Mouse (Mus musculus): ENCODE data around the gene Sod2. TPM values are rescaled to one million over a fixed set of nuclear protein-coding genes. Genes with fewer than 3 reads are reported as not detected.
A peak's percentile ranks its signal among the peaks of the same experiment; 100 is the strongest.
"Not testable (repeated sequence)": the region's sequence is repeated elsewhere in the genome, so short reads cannot be mapped to it uniquely, and the experiment has no call there.

Sod2 gene
- polyA plus RNA-seq, 1 experiment, result 107 TPM

- H3K27me3 ChIP-seq (ENCODE audit: control insufficient read depth, insufficient read depth, insufficient read length), result no peaks in the 10 kb centered on the region
- peaks cover 41% of the 10 kb centered on the region for H3K79me3 ChIP-seq (ENCODE audit: low read depth)
- H3K36me3 ChIP-seq (ENCODE audit: control insufficient read depth, insufficient read depth), result peaks cover 15% of the 10 kb centered on the region
- peak; percentile 43 for TF ChIP-seq MYOD1 (IDR thresholded peaks at IDR 0.05; ENCODE audit: control insufficient read depth, insufficient read length, low read depth)
- peak; percentile 91 for TF ChIP-seq MAX (IDR thresholded peaks at IDR 0.05)
- no peak for TF ChIP-seq CEBPB (IDR thresholded peaks at IDR 0.05; ENCODE audit: low read depth)
- H3ac ChIP-seq (ENCODE audit: control insufficient read depth, insufficient read length, low read depth), result peak overlapping the region; percentile 85
- peak overlapping the region; percentile 89 for H3K4me3 ChIP-seq (ENCODE audit: insufficient read depth, poor library complexity, severe bottlenecking)
- H3K79me2 ChIP-seq (ENCODE audit: control insufficient read depth, insufficient read depth), result peaks cover 44% of the 10 kb centered on the region
These were observed 14.1 kb upstream of the Sod2 start for GRCm38 (mm10) chr17:12992470-12992991.

GRCm38 (mm10) chr17:12994069-12994468, 12.6 kb upstream of the Sod2 start, which contains the start of gene Wtap:
TSS of gene Wtap (minus strand) at chr17:12994169.
- peaks cover 25% of the 10 kb centered on the region for H3K79me3 ChIP-seq (ENCODE audit: low read depth)
- H3K27me3 ChIP-seq (ENCODE audit: control insufficient read depth, insufficient read depth, insufficient read length), result no peaks in the 10 kb centered on the region
- H3K36me3 ChIP-seq (ENCODE audit: control insufficient read depth, insufficient read depth), result peaks cover 7% of the 10 kb centered on the region
- peak within 1 kb of the TSS; percentile 85 for H3ac ChIP-seq (ENCODE audit: control insufficient read depth, insufficient read length, low read depth)
- no peak for TF ChIP-seq CTCF (IDR thresholded peaks at IDR 0.05; ENCODE audit: control insufficient read depth, insufficient read depth, insufficient read length)
- no peak for TF ChIP-seq CEBPB (IDR thresholded peaks at IDR 0.05; ENCODE audit: low read depth)
- no peak for TF ChIP-seq USF1 (IDR thresholded peaks at IDR 0.05; ENCODE audit: low read depth)
- TF ChIP-seq MAX (IDR thresholded peaks at IDR 0.05), result no peak
- TF ChIP-seq MYOG (IDR thresholded peaks at IDR 0.05; ENCODE audit: control insufficient read depth, extremely low read depth, insufficient read length), result no peak
- no peak for TF ChIP-seq FOSL1 (IDR thresholded peaks at IDR 0.05; ENCODE audit: insufficient read depth, low read length, poor library complexity, severe bottlenecking)
- no peak for TF ChIP-seq MYOD1 (IDR thresholded peaks at IDR 0.05; ENCODE audit: control insufficient read depth, insufficient read length, low read depth)
- H3K79me2 ChIP-seq (ENCODE audit: control insufficient read depth, insufficient read depth), result peaks cover 29% of the 10 kb centered on the region
- peak within 1 kb of the TSS; percentile 89 for H3K4me3 ChIP-seq (ENCODE audit: insufficient read depth, poor library complexity, severe bottlenecking)

GRCm38 (mm10) chr17:12996345-12996744, 10.3 kb upstream of the Sod2 start:
- no peak overlapping the region for H3K4me3 ChIP-seq (ENCODE audit: insufficient read depth, poor library complexity, severe bottlenecking)
- H3K36me3 ChIP-seq (ENCODE audit: control insufficient read depth, insufficient read depth), result no peaks in the 10 kb centered on the region
- peaks cover 6% of the 10 kb centered on the region for H3K79me2 ChIP-seq (ENCODE audit: control insufficient read depth, insufficient read depth)
- no peak overlapping the region for H3ac ChIP-seq (ENCODE audit: control insufficient read depth, insufficient read length, low read depth)
- TF ChIP-seq MAX (IDR thresholded peaks at IDR 0.05) (no peak), MYOD1 (IDR thresholded peaks at IDR 0.05; ENCODE audit: control insufficient read depth, insufficient read length, low read depth) (no peak), CEBPB (IDR thresholded peaks at IDR 0.05; ENCODE audit: low read depth) (no peak), CTCF (IDR thresholded peaks at IDR 0.05; ENCODE audit: control insufficient read depth, insufficient read depth, insufficient read length) (no peak), MYOG (IDR thresholded peaks at IDR 0.05; ENCODE audit: control insufficient read depth, extremely low read depth, insufficient read length) (no peak), FOSL1 (IDR thresholded peaks at IDR 0.05; ENCODE audit: insufficient read depth, low read length, poor library complexity, severe bottlenecking) (no peak), USF1 (IDR thresholded peaks at IDR 0.05; ENCODE audit: low read depth) (no peak)
- H3K27me3 ChIP-seq (ENCODE audit: control insufficient read depth, insufficient read depth, insufficient read length), result no peaks in the 10 kb centered on the region
- H3K79me3 ChIP-seq (ENCODE audit: low read depth), result peaks cover 5% of the 10 kb centered on the region

- Histone ChIP-seq H3K79me3 (ENCODE audit: low read depth) (no peaks in the 10 kb centered on the region), H3K4me3 (ENCODE audit: insufficient read depth, poor library complexity, severe bottlenecking) (no peak overlapping the region), H3K36me3 (ENCODE audit: control insufficient read depth, insufficient read depth) (no peaks in the 10 kb centered on the region), H3ac (ENCODE audit: control insufficient read depth, insufficient read length, low read depth) (no peak overlapping the region), H3K79me2 (ENCODE audit: control insufficient read depth, insufficient read depth) (no peaks in the 10 kb centered on the region), H3K27me3 (ENCODE audit: control insufficient read depth, insufficient read depth, insufficient read length) (no peaks in the 10 kb centered on the region)
- TF ChIP-seq CTCF (IDR thresholded peaks at IDR 0.05; ENCODE audit: control insufficient read depth, insufficient read depth, insufficient read length) (no peak), USF1 (IDR thresholded peaks at IDR 0.05; ENCODE audit: low read depth) (no peak), MYOD1 (IDR thresholded peaks at IDR 0.05; ENCODE audit: control insufficient read depth, insufficient read length, low read depth) (no peak), MYOG (IDR thresholded peaks at IDR 0.05; ENCODE audit: control insufficient read depth, extremely low read depth, insufficient read length) (no peak)
These were observed 8.8 kb upstream of the Sod2 start for GRCm38 (mm10) chr17:12997890-12998289.

GRCm38 (mm10) chr17:12999069-12999468, 7.6 kb upstream of the Sod2 start:
- Histone ChIP-seq H3K4me3 (ENCODE audit: insufficient read depth, poor library complexity, severe bottlenecking) (no peak overlapping the region), H3K79me3 (ENCODE audit: low read depth) (no peaks in the 10 kb centered on the region), H3ac (ENCODE audit: control insufficient read depth, insufficient read length, low read depth) (no peak overlapping the region), H3K79me2 (ENCODE audit: control insufficient read depth, insufficient read depth) (no peaks in the 10 kb centered on the region), H3K36me3 (ENCODE audit: control insufficient read depth, insufficient read depth) (no peaks in the 10 kb centered on the region), H3K27me3 (ENCODE audit: control insufficient read depth, insufficient read depth, insufficient read length) (no peaks in the 10 kb centered on the region)
- no peak for TF ChIP-seq FOSL1 (IDR thresholded peaks at IDR 0.05; ENCODE audit: insufficient read depth, low read length, poor library complexity, severe bottlenecking)

- not testable (repeated sequence) for H3K27me3 ChIP-seq (ENCODE audit: control insufficient read depth, insufficient read depth, insufficient read length); H3K36me3 ChIP-seq (ENCODE audit: control insufficient read depth, insufficient read depth); H3K4me3 ChIP-seq (ENCODE audit: insufficient read depth, poor library complexity, severe bottlenecking); H3K79me3 ChIP-seq (ENCODE audit: low read depth); H3K79me2 ChIP-seq (ENCODE audit: control insufficient read depth, insufficient read depth); H3ac ChIP-seq (ENCODE audit: control insufficient read depth, insufficient read length, low read depth)
These were observed 4.4 kb upstream of the Sod2 start for GRCm38 (mm10) chr17:13002243-13002642.

GRCm38 (mm10) chr17:13004436-13004835, 2.2 kb upstream of the Sod2 start:
- not testable (repeated sequence) for H3K79me3 ChIP-seq (ENCODE audit: low read depth); H3K36me3 ChIP-seq (ENCODE audit: control insufficient read depth, insufficient read depth); H3K27me3 ChIP-seq (ENCODE audit: control insufficient read depth, insufficient read depth, insufficient read length); H3K4me3 ChIP-seq (ENCODE audit: insufficient read depth, poor library complexity, severe bottlenecking); H3ac ChIP-seq (ENCODE audit: control insufficient read depth, insufficient read length, low read depth)
- H3K79me2 ChIP-seq (ENCODE audit: control insufficient read depth, insufficient read depth), result peaks cover 13% of the 10 kb centered on the region

Measured in C2C12 (cell line).